Mouse (Mus musculus) adrenal gland, postnatal 4 days (tissue): ENCODE measurements around the gene Elk4. TPM values are rescaled to one million over a fixed set of nuclear protein-coding genes. Genes with fewer than 3 reads are reported as not detected.

Source experiments
- DNase-seq, 2 experiments: peaks; one replicate each; pipeline ENCODE4 v3.0.0; 2021 to 2022; ENCODE audit warnings: low spot score in 2 of 2, mixed read lengths in 2 of 2
- total RNA-seq, 2 experiments: library from RNA; stranded (reverse); gene quantifications; 2 replicates each; pipeline ENCODE4 v1.2.3; 2021

The Elk4 gene
- total RNA-seq, 2 experiments from 2014 or later, result 130 to 135 TPM

DNA sequence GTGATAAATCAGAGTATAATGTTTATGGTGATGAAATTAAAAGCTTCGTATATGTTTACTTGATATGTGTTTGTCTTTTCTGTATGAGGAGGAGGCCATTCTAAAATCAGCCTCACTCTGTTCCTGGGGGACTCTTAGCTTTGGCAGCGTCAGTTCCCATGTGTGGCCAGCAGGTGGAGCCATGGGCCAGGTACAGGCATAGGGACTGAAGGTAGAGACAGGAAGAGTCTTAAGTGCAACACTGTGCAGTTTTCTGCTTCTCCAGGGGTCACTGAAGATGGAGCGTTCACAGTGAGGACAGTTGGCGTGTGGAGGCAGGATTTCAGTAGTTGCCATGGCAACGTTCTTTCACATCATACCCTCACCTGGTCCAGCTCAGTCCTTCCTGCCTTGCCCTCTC, 24.5 kb upstream of the Elk4 start:
- peak in 1 of 2 experiments; percentile 61 for DNase-seq

DNA sequence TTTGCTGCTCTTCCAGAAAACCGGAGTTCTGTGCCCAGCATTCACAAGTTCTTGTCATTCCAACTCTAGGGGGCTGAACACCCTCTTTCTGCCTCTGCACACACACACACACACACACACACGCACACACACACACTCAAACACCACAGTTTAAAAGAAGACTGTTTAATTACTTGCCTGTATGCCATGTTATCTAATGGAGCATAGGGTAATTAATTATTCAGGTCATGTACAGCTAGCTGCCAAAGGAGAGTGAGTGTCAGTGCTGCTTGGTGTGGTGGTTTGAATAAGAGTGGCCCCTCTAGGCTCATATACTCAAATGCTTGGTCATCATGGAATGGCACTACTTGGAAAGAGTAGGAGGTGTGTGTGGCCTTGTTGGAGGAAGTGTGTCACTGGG, 23.6 kb upstream of the Elk4 start:
- no peak for DNase-seq

- DNase-seq, result no peak
Observed at GRCm38 (mm10) chr1:131987432-131987831, 20.0 kb upstream of the Elk4 start.

GRCm38 (mm10) chr1:131989476-131989875, 17.9 kb upstream of the Elk4 start:
- no peak for DNase-seq

GRCm38 (mm10) chr1:131990083-131990760, 17.2 kb upstream of the Elk4 start:
- DNase-seq, result no peak

- no peak for DNase-seq
Observed at GRCm38 (mm10) chr1:131992561-131993001, 14.8 kb upstream of the Elk4 start.

DNA sequence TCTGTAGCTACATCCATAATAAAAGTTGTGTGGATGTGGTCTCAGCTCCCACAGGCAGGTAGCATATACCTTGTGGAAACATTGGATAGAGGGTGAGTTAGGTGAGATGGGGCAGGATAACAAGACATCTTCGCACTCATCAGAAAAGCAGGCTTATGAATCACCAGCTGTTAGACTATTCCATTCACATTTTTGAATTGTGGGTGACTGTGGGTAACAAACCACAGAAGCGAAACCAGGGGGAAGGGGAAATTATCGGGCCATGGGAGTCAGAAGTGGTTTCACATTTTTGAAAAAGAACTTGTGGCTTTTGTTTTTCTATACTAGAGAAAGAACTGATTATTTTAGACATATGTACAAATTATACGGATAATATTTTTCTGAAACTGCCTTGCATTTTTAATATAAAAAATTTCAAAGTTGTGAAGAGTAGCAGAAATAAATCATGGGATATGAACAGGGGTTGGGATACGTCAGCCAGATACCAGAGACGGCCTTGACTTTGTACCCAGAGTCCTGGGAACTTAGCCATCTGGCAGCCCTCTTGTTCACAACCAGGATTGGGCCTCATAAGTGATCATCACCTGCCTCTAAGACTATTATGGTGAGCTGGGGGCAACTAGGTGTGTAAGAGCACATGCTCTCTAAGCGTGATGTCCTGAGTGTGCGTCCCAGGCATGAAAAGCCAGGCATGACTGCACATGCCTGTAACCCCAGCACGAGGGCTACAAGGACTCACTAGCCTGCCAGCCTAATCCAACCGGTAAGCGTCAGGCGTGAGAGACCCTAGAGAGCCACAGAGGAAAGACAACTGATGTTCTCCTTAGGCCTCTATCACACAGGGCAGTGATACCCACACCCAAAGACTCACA, 14.0 kb upstream of the Elk4 start:
- no peak for DNase-seq

DNA sequence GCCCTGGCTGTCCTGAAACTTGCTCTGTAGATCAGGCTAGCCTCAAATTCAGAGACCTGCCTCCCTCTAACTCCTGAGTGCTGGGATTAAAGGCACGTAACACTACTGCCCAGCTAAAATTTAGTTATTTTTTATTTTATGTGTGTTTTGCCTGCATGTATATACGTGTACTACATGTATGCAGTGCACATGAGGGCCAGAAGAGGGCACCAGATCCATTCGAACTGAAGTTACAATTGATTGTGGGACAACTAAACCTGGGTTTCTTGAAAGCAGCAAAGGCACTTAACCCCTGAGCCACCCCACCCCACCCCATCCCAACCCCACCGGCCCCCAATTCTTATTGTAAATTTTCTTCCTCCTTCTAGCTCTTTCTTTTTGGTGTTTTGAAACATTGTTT, 12.3 kb upstream of the Elk4 start:
- DNase-seq, result no peak

DNA sequence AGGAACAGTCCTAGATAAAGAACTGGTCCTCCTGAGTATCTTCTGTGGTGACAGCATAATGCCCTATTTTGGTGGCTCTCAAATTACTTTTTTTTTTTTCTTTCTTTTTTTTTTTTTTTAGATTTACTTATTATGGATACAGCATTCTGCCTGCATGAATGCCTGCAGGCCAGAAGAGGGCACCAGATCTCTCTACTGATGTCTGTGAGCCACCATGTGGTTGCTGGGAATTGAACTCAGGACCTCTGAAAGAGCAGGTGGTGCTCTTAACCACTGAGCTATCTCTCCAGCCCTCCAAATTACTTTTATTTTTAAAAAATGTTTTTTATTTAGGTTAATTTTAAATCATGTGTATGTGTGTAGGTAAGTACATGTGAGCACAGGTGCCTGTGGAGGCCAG, 6.9 kb upstream of the Elk4 start:
- no peak for DNase-seq

DNA sequence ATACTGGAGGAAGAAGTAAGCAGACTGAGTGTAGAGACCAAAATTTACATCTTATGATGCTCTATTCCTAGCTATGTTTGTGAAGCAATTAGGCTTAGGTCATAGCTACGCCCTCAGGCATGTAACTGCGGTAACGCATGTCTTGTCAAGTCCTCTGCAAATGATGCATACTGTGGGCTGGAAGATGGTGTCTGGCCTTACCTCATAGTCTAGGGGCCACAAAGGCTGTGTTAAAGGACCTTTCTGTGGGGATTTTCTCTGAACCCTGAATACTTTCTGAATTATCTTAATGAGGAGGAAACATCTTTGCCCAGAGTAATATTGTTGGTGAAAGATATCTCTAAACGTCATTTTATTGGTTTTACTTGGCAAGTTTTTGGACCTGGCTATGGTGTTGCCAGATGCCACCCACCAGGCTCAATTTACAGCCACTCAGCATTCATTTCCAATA, 5.5 kb upstream of the Elk4 start:
- DNase-seq, result no peak

DNA sequence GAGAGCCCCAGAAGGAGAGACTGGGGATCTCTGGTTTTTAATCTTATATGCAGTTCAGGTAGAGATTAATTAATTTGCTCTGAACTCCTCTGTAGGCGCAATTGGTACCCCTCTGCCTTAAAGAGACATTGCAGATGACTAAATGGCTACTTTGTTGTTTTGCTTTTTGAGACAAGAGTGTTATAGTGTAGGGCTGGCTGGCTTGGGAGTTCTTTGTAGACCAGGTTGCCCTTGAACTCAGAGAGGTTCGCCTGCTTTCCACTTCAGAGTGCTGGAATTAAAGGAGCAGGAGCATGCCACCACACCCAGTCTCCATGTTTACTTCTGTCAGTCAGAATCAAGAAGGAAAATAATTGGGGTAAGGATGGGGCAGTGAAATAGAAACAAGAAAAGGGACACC, 4.3 kb upstream of the Elk4 start:
- no peak for DNase-seq

- no peak for DNase-seq
Observed at GRCm38 (mm10) chr1:132003817-132004216, 3.6 kb upstream of the Elk4 start.

DNA sequence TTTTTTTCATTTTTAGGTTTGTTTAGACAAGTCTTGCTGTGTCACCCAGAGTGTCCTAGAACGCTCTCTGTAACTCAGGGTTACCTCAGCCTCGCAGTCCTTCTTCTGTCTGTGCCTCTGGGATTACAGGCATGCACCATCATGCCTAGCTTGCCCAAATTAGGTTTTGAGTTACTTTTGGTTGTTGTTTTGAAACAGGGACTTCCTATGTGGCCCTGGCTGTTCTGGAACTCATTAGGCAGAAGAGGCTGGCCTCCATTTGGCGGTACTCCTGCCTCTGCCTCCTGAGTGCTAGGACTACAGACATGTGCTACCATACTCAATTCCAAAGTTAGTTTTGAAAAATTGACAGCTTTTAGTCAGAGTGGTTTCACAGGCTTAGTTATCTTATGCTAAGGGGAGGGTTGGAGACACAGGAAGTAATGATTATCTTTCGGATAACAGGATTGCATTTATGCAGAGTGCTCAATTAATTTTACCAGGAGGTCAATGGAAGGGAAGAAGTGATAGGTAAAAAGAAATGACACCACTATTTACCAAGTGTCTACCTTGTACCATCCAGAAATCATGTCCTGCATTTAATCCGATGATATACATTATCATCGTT, 2.7 kb upstream of the Elk4 start:
- no peak for DNase-seq

GRCm38 (mm10) chr1:132005466-132005865, 1.9 kb upstream of the Elk4 start:
- no peak for DNase-seq

GRCm38 (mm10) chr1:132006046-132006445, 1.4 kb upstream of the Elk4 start:
- DNase-seq, result no peak

GRCm38 (mm10) chr1:132006721-132007120, 686 bp upstream of the Elk4 start:
- DNase-seq, result no peak

DNA sequence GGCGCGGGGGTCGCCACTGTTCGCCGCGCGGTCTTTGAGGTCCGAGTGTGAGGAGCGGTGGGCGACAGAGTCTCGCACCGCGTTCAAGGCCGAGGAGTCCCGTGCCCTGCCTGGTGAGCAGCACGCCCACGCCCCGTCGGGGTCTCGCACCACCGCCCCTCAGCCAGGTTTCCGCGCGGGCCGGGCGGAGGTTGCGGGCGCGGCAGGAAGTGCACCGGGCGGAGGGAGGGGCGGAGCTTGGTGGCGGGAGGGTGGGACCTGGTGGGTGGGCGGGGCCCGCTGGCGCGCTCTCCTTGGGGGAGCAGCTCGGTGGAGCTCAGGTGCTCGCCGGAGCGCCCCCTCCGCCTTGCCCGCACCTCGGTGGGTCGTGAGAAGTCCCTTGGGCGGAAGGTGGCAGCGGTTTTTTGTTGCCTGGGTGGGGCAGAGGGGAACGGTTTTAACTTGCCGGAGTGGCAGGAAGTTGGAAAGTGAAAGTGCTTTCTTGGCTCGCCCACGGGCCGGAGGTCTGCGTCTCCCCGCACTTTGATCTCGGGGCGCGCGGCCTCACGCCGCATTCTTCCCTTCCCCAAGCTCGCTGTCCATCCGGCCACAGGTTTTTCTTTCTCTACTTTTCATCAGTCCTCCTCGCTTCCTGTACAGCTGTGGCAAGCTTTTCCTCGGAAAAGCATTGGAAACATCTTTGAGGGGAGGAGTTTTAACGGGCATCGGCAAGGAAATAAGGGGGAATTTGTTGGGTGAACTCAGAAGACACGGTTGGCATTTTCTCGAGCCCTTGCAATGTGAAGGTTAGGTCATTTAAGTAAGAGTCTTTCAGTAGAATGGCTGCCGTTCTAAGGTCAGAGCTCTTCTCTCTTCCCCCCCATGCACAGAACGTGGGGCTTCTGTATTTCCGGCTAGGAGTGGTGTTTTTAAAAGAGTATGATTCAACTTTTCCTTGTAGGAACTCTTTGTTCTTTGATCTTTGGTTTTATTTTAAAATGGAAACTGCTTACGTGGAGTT, 721 bp downstream of the Elk4 start:
- peak; percentile 75 to 79 for DNase-seq

DNA sequence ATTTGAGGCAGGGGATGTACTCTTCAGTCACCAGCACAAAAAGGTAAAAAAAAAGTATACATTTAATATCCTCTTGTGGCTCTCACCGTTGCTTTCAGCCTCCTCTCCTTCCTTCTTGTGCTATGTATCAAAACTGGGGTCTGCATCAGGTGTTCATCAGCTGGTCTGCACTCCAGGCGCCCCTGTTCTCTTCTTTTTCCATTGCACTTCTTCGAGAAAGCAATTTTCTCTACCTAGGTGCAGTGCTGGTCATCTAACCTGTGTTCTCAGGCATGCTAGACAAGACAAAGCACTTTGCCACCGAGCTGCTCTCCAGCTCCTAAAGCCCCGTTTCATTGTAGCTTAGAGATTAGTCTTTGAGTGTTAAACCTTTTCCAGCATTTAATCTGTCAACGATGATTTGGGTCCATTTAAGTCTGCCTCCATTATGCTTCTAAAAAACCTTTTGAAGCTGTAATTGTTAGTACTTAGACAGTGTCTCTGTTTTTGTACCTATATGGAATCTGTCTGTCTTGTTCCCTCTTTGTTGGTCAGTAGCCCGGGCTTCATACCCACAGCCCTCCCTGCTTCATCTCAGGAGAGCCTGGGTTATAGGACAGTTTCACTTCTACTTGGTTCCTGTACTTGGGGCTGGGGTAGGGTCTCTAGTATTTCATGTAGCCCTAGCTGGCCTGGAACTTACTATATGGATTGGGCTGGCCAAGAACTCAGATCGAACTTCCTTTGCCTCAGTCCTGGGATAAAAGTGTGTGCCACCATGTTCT, 1.7 kb downstream of the Elk4 start:
- no peak for DNase-seq

DNA sequence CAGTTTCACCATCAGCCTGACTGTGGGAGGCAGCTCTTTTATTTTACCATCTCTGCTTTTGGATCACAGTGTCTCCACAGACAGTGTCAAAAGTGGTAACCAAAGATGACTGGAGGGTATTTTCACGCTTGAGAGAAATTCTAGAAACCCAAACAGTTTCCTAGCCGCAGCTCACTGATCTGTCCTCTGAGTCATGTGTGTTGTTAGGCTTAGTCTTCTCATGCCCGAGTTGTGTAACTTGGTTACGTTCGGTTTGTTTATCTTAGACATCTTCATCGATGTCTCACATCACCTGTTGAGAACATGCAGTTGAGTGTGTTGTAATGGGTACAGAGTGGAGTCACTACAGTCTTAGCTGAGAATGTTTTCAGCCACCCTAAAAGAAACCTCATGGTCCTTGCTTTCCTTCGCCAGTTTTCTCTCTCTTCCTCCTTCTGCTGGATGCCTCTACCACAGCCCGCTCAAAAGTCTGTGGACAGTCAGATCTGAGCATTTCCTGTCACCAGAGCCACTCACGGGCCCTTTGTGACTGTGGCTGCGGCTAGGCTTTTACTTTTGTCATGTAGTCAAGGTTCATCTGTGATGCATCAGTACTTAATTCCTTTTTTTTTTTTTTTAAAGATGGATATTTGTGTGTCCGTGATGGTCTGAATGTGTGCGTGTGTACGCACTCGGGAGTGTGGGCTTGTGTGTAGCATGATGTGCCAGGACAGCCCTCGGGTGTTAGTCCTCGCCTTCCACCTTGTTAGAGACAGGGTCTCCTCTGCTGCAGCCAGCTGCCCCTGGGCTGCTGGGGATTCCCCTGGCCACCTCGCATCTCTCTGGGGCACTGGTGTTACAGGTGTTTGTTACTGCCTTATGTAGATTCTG, 3.5 kb downstream of the Elk4 start:
- DNase-seq, result no peak
